Mouse (Mus musculus): ENCODE data around the gene Tekt4. TPM values are rescaled to one million over a fixed set of nuclear protein-coding genes. Genes with fewer than 3 reads are reported as not detected.
A peak's percentile ranks its signal among the peaks of the same experiment; 100 is the strongest.

Gene Tekt4
- polyA plus RNA-seq, 1 experiment from 2014 or later, result not detected

GRCm38 (mm10) chr17:25468301-25468700 lies 13.9 kb downstream of the Tekt4 start:
- H3K9me3 ChIP-seq (ENCODE audit: low read length), result no peaks in the 10 kb centered on the region
- H3K4me2 ChIP-seq (replicated peaks; ENCODE audit: low read depth, low read length), result no peak overlapping the region
- no peaks in the 10 kb centered on the region for H3K36me3 ChIP-seq (ENCODE audit: insufficient read depth, low read length)
- H3K4me3 ChIP-seq (ENCODE audit: low read length), result no peak overlapping the region
- no peak for ATAC-seq (ENCODE audit: low FRiP score, low TSS enrichment)
- H3K27me3 ChIP-seq (ENCODE audit: insufficient read depth, low read length), result peaks cover 7% of the 10 kb centered on the region; the same call in 1 of the 2 replicates
- no peak overlapping the region for H3K27ac ChIP-seq (ENCODE audit: low read length)
- no peak overlapping the region for H3K9ac ChIP-seq (replicated peaks; ENCODE audit: low read length)
- 0 out of 2 replicates have a peak, but pooled peaks cover 4% of the 10 kb centered on the region for H3K4me1 ChIP-seq (ENCODE audit: insufficient read depth, low read length)
- WGBS, result 60% methylated on average over 6 of the region's 6 CpGs

- H3K27me3 ChIP-seq (ENCODE audit: insufficient read depth, low read length), result peaks cover 7% of the 10 kb centered on the region; the same call in 1 of the 2 replicates
- no peak overlapping the region for H3K27ac ChIP-seq (ENCODE audit: low read length)
- 0 out of 2 replicates have a peak, but pooled peaks cover 7% of the 10 kb centered on the region for H3K4me1 ChIP-seq (ENCODE audit: insufficient read depth, low read length)
- no peaks in the 10 kb centered on the region for H3K9me3 ChIP-seq (ENCODE audit: low read length)
- no peak overlapping the region for H3K4me3 ChIP-seq (ENCODE audit: low read length)
- H3K9ac ChIP-seq (replicated peaks; ENCODE audit: low read length), result no peak overlapping the region
- ATAC-seq (ENCODE audit: low FRiP score, low TSS enrichment), result peak; percentile 14
- H3K36me3 ChIP-seq (ENCODE audit: insufficient read depth, low read length), result no peaks in the 10 kb centered on the region
- WGBS, result 21% methylated on average over 8 of the region's 8 CpGs
- no peak overlapping the region for H3K4me2 ChIP-seq (replicated peaks; ENCODE audit: low read depth, low read length)
These were observed 15.4 kb downstream of the Tekt4 start for GRCm38 (mm10) chr17:25469798-25470197.

GRCm38 (mm10) chr17:25471418-25471817 lies 17.0 kb downstream of the Tekt4 start:
- 51% methylated on average over 8 of the region's 8 CpGs for WGBS
- H3K4me3 ChIP-seq (ENCODE audit: low read length), result no peak overlapping the region
- no peak for ATAC-seq (ENCODE audit: low FRiP score, low TSS enrichment)
- H3K36me3 ChIP-seq (ENCODE audit: insufficient read depth, low read length), result no peaks in the 10 kb centered on the region
- no peak overlapping the region for H3K4me2 ChIP-seq (replicated peaks; ENCODE audit: low read depth, low read length)
- no peak overlapping the region for H3K9ac ChIP-seq (replicated peaks; ENCODE audit: low read length)
- H3K9me3 ChIP-seq (ENCODE audit: low read length), result no peaks in the 10 kb centered on the region
- H3K27me3 ChIP-seq (ENCODE audit: insufficient read depth, low read length), result peaks cover 7% of the 10 kb centered on the region; the same call in 1 of the 2 replicates
- no peak overlapping the region for H3K27ac ChIP-seq (ENCODE audit: low read length)
- H3K4me1 ChIP-seq (ENCODE audit: insufficient read depth, low read length), result 0 out of 2 replicates have a peak, but pooled peaks cover 7% of the 10 kb centered on the region

- no peak overlapping the region for H3K4me2 ChIP-seq (replicated peaks; ENCODE audit: low read depth, low read length)
- WGBS, result 46% methylated on average over 14 of the region's 14 CpGs
- H3K4me3 ChIP-seq (ENCODE audit: low read length), result no peak overlapping the region
These were observed 17.6 kb downstream of the Tekt4 start for GRCm38 (mm10) chr17:25472044-25472443.

GRCm38 (mm10) chr17:25474330-25475077 lies 20.1 kb downstream of the Tekt4 start:
- H3K4me2 ChIP-seq (replicated peaks; ENCODE audit: low read depth, low read length), result peak overlapping the region; percentile 95
- H3K27me3 ChIP-seq (ENCODE audit: insufficient read depth, low read length), result peaks cover 7% of the 10 kb centered on the region; the same call in 1 of the 2 replicates
- ATAC-seq (ENCODE audit: low FRiP score, low TSS enrichment), result peak; percentile 73
- 2% methylated on average over 38 of the region's 38 CpGs for WGBS
- peak overlapping the region; percentile 63 for H3K9ac ChIP-seq (replicated peaks; ENCODE audit: low read length)
- no peaks in the 10 kb centered on the region for H3K9me3 ChIP-seq (ENCODE audit: low read length)
- no peaks in the 10 kb centered on the region for H3K36me3 ChIP-seq (ENCODE audit: insufficient read depth, low read length)
- no peak overlapping the region for H3K27ac ChIP-seq (ENCODE audit: low read length)
- 0 out of 2 replicates have a peak, but pooled peaks cover 7% of the 10 kb centered on the region for H3K4me1 ChIP-seq (ENCODE audit: insufficient read depth, low read length)
- peak overlapping the region; percentile 46 for H3K4me3 ChIP-seq (ENCODE audit: low read length)

More at GRCm38 (mm10) chr17:25472044-25472443, 17.6 kb downstream of the Tekt4 start:
- Histone ChIP-seq H3K27ac (ENCODE audit: low read length) (no peak overlapping the region), H3K4me1 (ENCODE audit: insufficient read depth, low read length) (0 out of 2 replicates have a peak, but pooled peaks cover 7% of the 10 kb centered on the region), H3K9me3 (ENCODE audit: low read length) (no peaks in the 10 kb centered on the region), H3K36me3 (ENCODE audit: insufficient read depth, low read length) (no peaks in the 10 kb centered on the region), H3K27me3 (ENCODE audit: insufficient read depth, low read length) (peaks cover 7% of the 10 kb centered on the region; the same call in 1 of the 2 replicates), H3K9ac (replicated peaks; ENCODE audit: low read length) (no peak overlapping the region)
- ATAC-seq (ENCODE audit: low FRiP score, low TSS enrichment), result no peak

GRCm38 (mm10) chr17:25475946-25476744 lies 21.7 kb downstream of the Tekt4 start:
- H3K27me3 ChIP-seq (ENCODE audit: insufficient read depth, low read length), result peaks cover 9% of the 10 kb centered on the region; the same call in 1 of the 2 replicates
- no peak overlapping the region for H3K4me2 ChIP-seq (replicated peaks; ENCODE audit: low read depth, low read length)
- H3K4me3 ChIP-seq (ENCODE audit: low read length), result no peak overlapping the region
- no peaks in the 10 kb centered on the region for H3K36me3 ChIP-seq (ENCODE audit: insufficient read depth, low read length)
- H3K9ac ChIP-seq (replicated peaks; ENCODE audit: low read length), result no peak overlapping the region
- no peak for ATAC-seq (ENCODE audit: low FRiP score, low TSS enrichment)
- 0 out of 2 replicates have a peak, but pooled peaks cover 7% of the 10 kb centered on the region for H3K4me1 ChIP-seq (ENCODE audit: insufficient read depth, low read length)
- no peak overlapping the region for H3K27ac ChIP-seq (ENCODE audit: low read length)
- WGBS, result 40% methylated on average over 19 of the region's 19 CpGs
- H3K9me3 ChIP-seq (ENCODE audit: low read length), result no peaks in the 10 kb centered on the region

GRCm38 (mm10) chr17:25480152-25480551 lies 25.7 kb downstream of the Tekt4 start:
- H3K36me3 ChIP-seq (ENCODE audit: insufficient read depth, low read length), result no peaks in the 10 kb centered on the region
- no peak overlapping the region for H3K4me3 ChIP-seq (ENCODE audit: low read length)
- no peak overlapping the region for H3K9ac ChIP-seq (replicated peaks; ENCODE audit: low read length)
- WGBS, result 52% methylated on average over 8 of the region's 8 CpGs
- no peak overlapping the region for H3K27ac ChIP-seq (ENCODE audit: low read length)
- H3K4me2 ChIP-seq (replicated peaks; ENCODE audit: low read depth, low read length), result no peak overlapping the region
- H3K9me3 ChIP-seq (ENCODE audit: low read length), result no peaks in the 10 kb centered on the region
- H3K4me1 ChIP-seq (ENCODE audit: insufficient read depth, low read length), result no peaks in the 10 kb centered on the region
- no peak for ATAC-seq (ENCODE audit: low FRiP score, low TSS enrichment)
- 0 out of 2 replicates have a peak, but pooled peaks cover 3% of the 10 kb centered on the region for H3K27me3 ChIP-seq (ENCODE audit: insufficient read depth, low read length)

GRCm38 (mm10) chr17:25480820-25481219 lies 26.4 kb downstream of the Tekt4 start:
- H3K4me3 ChIP-seq (ENCODE audit: low read length), result no peak overlapping the region
- no peaks in the 10 kb centered on the region for H3K9me3 ChIP-seq (ENCODE audit: low read length)
- H3K27me3 ChIP-seq (ENCODE audit: insufficient read depth, low read length), result peaks cover 3% of the 10 kb centered on the region; the same call in 1 of the 2 replicates
- H3K4me2 ChIP-seq (replicated peaks; ENCODE audit: low read depth, low read length), result no peak overlapping the region
- WGBS, result 43% methylated on average over 4 of the region's 4 CpGs
- H3K4me1 ChIP-seq (ENCODE audit: insufficient read depth, low read length), result no peaks in the 10 kb centered on the region
- no peak overlapping the region for H3K9ac ChIP-seq (replicated peaks; ENCODE audit: low read length)
- H3K27ac ChIP-seq (ENCODE audit: low read length), result no peak overlapping the region
- H3K36me3 ChIP-seq (ENCODE audit: insufficient read depth, low read length), result no peaks in the 10 kb centered on the region
- no peak for ATAC-seq (ENCODE audit: low FRiP score, low TSS enrichment)

- H3K4me3 ChIP-seq (ENCODE audit: low read length), result no peak overlapping the region
- H3K4me2 ChIP-seq (replicated peaks; ENCODE audit: low read depth, low read length), result no peak overlapping the region
- no peak overlapping the region for H3K9ac ChIP-seq (replicated peaks; ENCODE audit: low read length)
- H3K36me3 ChIP-seq (ENCODE audit: insufficient read depth, low read length), result no peaks in the 10 kb centered on the region
- H3K27ac ChIP-seq (ENCODE audit: low read length), result no peak overlapping the region
- H3K4me1 ChIP-seq (ENCODE audit: insufficient read depth, low read length), result no peaks in the 10 kb centered on the region
- no peaks in the 10 kb centered on the region for H3K9me3 ChIP-seq (ENCODE audit: low read length)
- H3K27me3 ChIP-seq (ENCODE audit: insufficient read depth, low read length), result peaks cover 3% of the 10 kb centered on the region; the same call in 1 of the 2 replicates
- 86% methylated on average over 6 of the region's 6 CpGs for WGBS
- ATAC-seq (ENCODE audit: low FRiP score, low TSS enrichment), result no peak
These were observed 27.7 kb downstream of the Tekt4 start for GRCm38 (mm10) chr17:25482092-25482491.

Measured in kidney, embryonic 16.5 days (tissue).